Mouse (Mus musculus) CD4-positive helper T cell, adult 2 months (primary cell): ENCODE data around the gene March5.
A peak's percentile ranks its signal among the peaks of the same experiment; 100 is the strongest.

Experiments
- DNase-seq: peaks from one replicate; pipeline ENCODE4 v3.0.0-alpha.2; 2012; ENCODE audit warnings: low read depth, missing footprints, low spot score

Gene March5

GRCm38 (mm10) chr19:37263943-37264897 lies 56.9 kb downstream of the March5 start:
- DNase-seq: no peak

GRCm38 (mm10) chr19:37265333-37266103 lies 58.2 kb downstream of the March5 start:
- DNase-seq: peak; percentile 64

GRCm38 (mm10) chr19:37269106-37269505 lies 61.8 kb downstream of the March5 start:
- no peak for DNase-seq
